Mouse (Mus musculus): Measurements from ENCODE around the gene Gm5916.

The Gm5916 gene

DNA sequence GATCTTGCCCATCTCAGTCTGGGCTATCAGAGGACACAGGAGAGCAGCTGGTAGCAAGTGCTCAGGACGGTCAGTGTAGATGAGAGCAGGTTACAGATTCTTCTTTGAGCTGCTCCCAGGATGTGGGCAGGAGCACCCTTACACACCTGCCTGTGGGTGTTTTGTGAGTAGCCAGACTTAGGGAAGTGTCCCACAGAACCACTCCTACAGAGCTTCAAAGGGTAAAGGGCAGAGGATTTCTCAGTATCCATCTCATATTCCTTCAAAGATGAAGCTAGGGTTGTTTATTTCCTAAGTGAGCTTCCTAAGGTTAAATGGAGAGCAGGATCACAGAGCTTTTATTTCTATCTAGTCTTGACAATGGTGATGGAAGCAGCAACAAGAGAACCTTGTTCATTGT is at the start of gene Gm5916:
Gm5916 (minus strand) TSS at position 101 of the 400 bp plus-strand sequence.
- DNase-seq (ENCODE audit: low read depth, low spot score), result no peak
